Mouse (Mus musculus) G1E (cell line): ENCODE data around the gene Zfp648. TPM values are rescaled to one million over a fixed set of nuclear protein-coding genes. Genes with fewer than 3 reads are reported as not detected.

Experiments
- ATAC-seq: 2 replicates; pipeline ENCODE4 v1.8.0; 2016; ENCODE audit warnings: mild to moderate bottlenecking; ENCODE audit not compliant: insufficient number of reproducible peaks, poor library complexity, low FRiP score, severe bottlenecking; ENCODE audit errors: extremely low read depth
- DNase-seq: peaks from one replicate; pipeline ENCODE4 v3.0.0; 2012; ENCODE audit warnings: low spot score
- H3K27me3 ChIP-seq: 2 replicates; pipeline ENCODE4 v1.6.1; 2012; ENCODE audit warnings: mild to moderate bottlenecking, low read length, inconsistent platforms; ENCODE audit not compliant: insufficient read depth
- H3K36me3 ChIP-seq: replicated peaks from 2 replicates; pipeline ENCODE3; 2012; ENCODE audit warnings: mild to moderate bottlenecking, inconsistent platforms
- H3K4me1 ChIP-seq: 2 replicates; pipeline ENCODE4 v1.6.1; 2012; ENCODE audit warnings: low read depth, low read length, inconsistent platforms, mixed read lengths; ENCODE audit not compliant: insufficient read depth
- H3K4me3 ChIP-seq: 2 replicates; pipeline ENCODE4 v1.5.1; 2012; ENCODE audit warnings: low read depth, mild to moderate bottlenecking, inconsistent platforms, low read length, moderate library complexity, mixed read lengths
- H3K9me3 ChIP-seq: replicated peaks from 2 replicates; pipeline ENCODE4 v1.6.1; 2012; ENCODE audit warnings: inconsistent platforms
- CTCF ChIP-seq: IDR thresholded peaks from 2 replicates; pipeline ENCODE4 v1.5.1; 2012; ENCODE audit warnings: low read depth, low read length, inconsistent platforms, mixed read lengths
- GATA1 ChIP-seq: IDR thresholded peaks from 2 replicates; pipeline ENCODE4 v1.6.1; 2012; ENCODE audit warnings: borderline replicate concordance, low read length, inconsistent platforms, mixed read lengths
- GATA2 ChIP-seq: IDR thresholded peaks from 2 replicates; pipeline ENCODE4 v1.6.1; 2012; ENCODE audit warnings: low read depth, low read length, inconsistent platforms, borderline replicate concordance
- POLR2AphosphoS5 ChIP-seq: IDR thresholded peaks from 2 replicates; pipeline ENCODE4 v1.6.1; 2012; ENCODE audit warnings: low read depth, low read length, inconsistent platforms; ENCODE audit not compliant: insufficient replicate concordance
- TAL1 ChIP-seq: conservative IDR thresholded peaks from 2 replicates; pipeline ENCODE4 v1.6.1; 2012; ENCODE audit warnings: low read depth, low read length, inconsistent platforms, mixed read lengths
- polyA plus RNA-seq: library from polyadenylated mRNA; stranded (reverse); fragments of >175 nt; gene quantifications from 2 replicates; pipeline ENCODE4 v1.2.3, GENCODE M21; 2012
- total RNA-seq, 2 experiments: library from RNA; stranded (forward) in 1 of 2; stranded (reverse) in 1 of 2; fragments of 200-1000 nt in 1 of 2; fragments of >200 nt in 1 of 2; fragmentation: Nextera tagmentation in 1 of 2; gene quantifications; 2 replicates each; pipeline ENCODE4 v1.2.3; 2014 to 2017

Zfp648 gene
- total and polyA plus RNA-seq, 3 experiments, result 0.05 TPM; not detected in 2

DNA sequence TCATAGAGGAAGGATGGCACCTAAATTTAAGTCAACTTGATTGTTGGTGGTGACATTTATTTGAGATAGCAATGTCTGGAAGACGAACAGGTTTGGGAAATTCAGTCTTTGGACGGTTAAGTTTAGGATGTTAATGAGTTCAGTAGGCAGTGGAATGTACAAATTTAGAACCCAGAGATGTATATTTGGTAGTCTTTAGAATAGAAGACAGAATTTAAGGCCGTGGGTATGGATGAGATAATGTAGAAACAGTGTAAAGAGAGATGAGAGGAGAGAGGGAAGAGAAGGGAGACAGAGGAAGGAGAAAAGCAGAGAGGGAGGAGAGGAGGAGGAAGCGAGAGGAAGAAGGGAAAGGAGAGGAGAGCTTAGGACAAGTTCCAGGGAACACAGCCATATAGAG lies 12.8 kb upstream of the Zfp648 start:
- Histone ChIP-seq H3K4me3 (no peak overlapping the region), H3K27me3 (no peaks in the 10 kb centered on the region), H3K36me3 (no peaks in the 10 kb centered on the region), H3K9me3 (peaks cover 15% of the 10 kb centered on the region), H3K4me1 (no peaks in the 10 kb centered on the region)
- TF ChIP-seq TAL1 (no peak), GATA1 (no peak), CTCF (no peak)
- DNase-seq (no peak), ATAC-seq (no peak)

DNA sequence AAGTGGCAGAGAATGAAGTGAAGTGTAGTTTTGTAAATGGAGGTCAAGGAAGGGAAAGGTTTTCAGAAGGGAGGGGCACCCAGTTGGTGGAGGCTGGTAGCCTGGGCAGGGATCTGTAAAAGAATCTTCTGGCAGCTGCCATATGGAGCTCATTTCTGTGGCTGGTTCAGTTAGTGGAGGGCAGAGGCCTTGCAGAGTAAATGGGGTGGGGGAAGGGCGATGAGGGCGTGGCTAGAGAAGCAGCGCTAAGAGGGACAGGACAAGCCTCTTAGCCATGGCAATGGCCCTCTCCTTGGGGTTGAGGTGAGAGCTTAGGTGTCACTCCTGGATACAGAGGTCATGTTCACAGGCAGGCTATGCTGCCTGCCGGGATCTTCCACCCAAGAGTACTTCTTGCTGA lies 12.4 kb upstream of the Zfp648 start:
- H3K4me3 ChIP-seq, result no peak overlapping the region
- no peak for ATAC-seq
- DNase-seq, result no peak
- H3K27me3 ChIP-seq, result no peaks in the 10 kb centered on the region
- no peaks in the 10 kb centered on the region for H3K4me1 ChIP-seq
- H3K9me3 ChIP-seq, result peaks cover 18% of the 10 kb centered on the region
- TF ChIP-seq GATA1 (no peak), GATA2 (no peak), TAL1 (no peak), CTCF (no peak), POLR2AphosphoS5 (no peak)
- H3K36me3 ChIP-seq, result no peaks in the 10 kb centered on the region

DNA sequence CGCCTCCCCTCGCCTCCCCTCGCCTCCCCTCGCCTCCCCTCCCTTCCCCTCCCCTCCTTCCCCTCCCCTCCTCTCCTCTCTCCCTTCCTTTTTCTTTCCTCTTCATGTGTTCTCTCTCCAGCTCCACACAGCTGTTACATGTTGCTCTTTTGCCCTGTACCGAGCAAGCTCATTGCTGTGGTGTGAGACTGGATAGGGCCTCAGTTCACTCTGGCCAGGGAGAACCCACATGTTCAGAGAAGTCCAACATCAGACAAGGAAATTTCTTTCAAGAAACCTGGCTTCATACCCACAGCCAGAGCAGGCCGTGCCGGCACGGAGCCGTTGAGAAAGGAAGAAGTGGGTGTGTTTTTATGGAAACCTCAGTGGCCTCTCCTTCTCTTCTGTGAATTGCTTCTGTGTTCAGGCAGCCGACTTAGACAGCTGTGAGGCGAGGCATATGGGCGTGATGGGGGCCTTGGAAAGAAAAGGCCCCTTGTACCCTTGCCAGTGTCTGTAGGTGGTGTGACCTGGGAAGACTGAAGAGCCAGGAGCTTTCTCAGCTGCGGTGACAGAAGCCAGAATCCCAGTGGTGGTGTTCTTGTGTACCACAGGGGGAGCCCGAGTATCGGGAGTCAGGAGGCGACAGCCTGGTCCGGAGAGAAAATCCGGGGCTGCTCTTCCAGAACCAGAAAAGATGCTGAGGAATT lies 11.0 kb upstream of the Zfp648 start:
- ATAC-seq (no peak), DNase-seq (no peak)
- Histone ChIP-seq H3K4me3 (no peak overlapping the region), H3K27me3 (no peaks in the 10 kb centered on the region), H3K4me1 (no peaks in the 10 kb centered on the region), H3K9me3 (peaks cover 21% of the 10 kb centered on the region), H3K36me3 (no peaks in the 10 kb centered on the region)
- TF ChIP-seq POLR2AphosphoS5, result no peak
- no peak for TF ChIP-seq TAL1
- no peak for TF ChIP-seq GATA1
- TF ChIP-seq CTCF, result no peak
- TF ChIP-seq GATA2, result no peak

DNA sequence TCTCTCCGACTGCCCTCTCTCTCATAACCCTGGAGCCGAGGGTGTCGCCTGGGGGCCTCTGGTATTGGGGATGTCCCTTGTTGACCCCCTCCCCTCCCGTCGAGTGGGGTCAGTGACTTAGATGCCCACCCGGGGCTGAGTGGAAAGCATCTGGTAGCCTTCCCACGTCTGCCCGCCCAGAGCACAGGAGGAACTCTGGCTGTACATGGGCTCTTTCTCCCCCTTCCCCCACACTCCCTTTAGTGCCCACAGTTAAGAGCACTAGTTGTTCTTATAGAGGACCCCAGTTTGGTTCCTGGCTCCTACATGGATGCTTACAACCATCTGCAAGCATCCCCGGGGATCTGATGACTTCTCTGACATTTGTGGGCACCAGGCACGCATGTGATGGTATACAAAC lies 2.1 kb upstream of the Zfp648 start:
- no peak for ATAC-seq
- no peak for TF ChIP-seq POLR2AphosphoS5

DNA sequence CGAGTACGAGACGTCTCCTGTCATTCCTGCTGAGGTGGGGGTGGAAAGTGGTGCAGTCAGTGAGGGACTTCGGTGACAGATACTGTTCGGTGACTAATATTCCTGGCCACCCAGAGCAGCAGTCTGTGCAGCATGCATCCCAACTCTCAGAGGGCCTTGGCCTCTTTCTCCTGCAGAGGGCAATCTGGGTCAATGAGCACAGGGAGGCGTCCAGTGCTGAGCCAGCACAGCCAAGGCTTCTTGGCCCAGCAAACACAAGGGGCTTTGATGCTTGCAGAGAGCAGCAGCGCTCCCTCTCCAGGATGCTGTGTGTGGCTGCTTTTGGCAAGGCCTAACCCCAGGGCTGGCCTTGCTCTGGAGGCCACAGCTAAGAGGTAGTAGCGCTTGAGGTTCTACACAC lies 1.6 kb downstream of the Zfp648 start:
- DNase-seq, result no peak
- no peaks in the 10 kb centered on the region for H3K4me1 ChIP-seq
- H3K27me3 ChIP-seq, result no peaks in the 10 kb centered on the region; the same call in 1 of the 2 replicates
- no peak for TF ChIP-seq POLR2AphosphoS5
- no peak for ATAC-seq
- H3K4me3 ChIP-seq, result no peak overlapping the region
- H3K36me3 ChIP-seq, result no peaks in the 10 kb centered on the region
- peaks cover 43% of the 10 kb centered on the region for H3K9me3 ChIP-seq

More for the DNA sequence above, 2.1 kb upstream of the Zfp648 start:
- H3K4me1 ChIP-seq, result no peaks in the 10 kb centered on the region
- H3K4me3 ChIP-seq, result no peak overlapping the region
- H3K9me3 ChIP-seq, result peaks cover 29% of the 10 kb centered on the region
- no peaks in the 10 kb centered on the region for H3K36me3 ChIP-seq
- DNase-seq, result no peak
- H3K27me3 ChIP-seq, result no peaks in the 10 kb centered on the region

DNA sequence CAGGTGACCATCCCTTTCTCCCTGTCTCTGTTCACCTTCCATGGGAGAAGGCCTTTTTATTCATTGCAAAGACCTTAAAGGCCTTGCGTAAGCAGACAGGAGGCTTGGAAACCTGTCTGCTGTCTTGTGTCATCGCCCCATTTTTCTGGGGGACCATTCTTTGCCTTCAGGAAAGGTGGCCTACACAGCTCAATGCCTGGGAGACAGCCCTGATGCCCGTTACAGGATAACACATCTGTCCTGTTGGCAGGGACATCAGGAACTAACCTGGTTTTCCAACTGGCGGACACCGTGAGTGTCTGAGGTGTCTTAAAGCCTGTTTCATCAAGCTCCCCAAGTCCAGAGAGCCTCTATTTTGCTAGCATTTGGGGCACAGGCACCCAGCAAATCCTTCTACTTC lies 2.4 kb downstream of the Zfp648 start:
- TF ChIP-seq GATA2, result no peak
- no peaks in the 10 kb centered on the region for H3K4me1 ChIP-seq
- peaks cover 43% of the 10 kb centered on the region for H3K9me3 ChIP-seq
- H3K36me3 ChIP-seq, result no peaks in the 10 kb centered on the region
- no peak for ATAC-seq
- H3K27me3 ChIP-seq, result no peaks in the 10 kb centered on the region; the same call in 1 of the 2 replicates
- no peak for DNase-seq
- H3K4me3 ChIP-seq, result no peak overlapping the region

DNA sequence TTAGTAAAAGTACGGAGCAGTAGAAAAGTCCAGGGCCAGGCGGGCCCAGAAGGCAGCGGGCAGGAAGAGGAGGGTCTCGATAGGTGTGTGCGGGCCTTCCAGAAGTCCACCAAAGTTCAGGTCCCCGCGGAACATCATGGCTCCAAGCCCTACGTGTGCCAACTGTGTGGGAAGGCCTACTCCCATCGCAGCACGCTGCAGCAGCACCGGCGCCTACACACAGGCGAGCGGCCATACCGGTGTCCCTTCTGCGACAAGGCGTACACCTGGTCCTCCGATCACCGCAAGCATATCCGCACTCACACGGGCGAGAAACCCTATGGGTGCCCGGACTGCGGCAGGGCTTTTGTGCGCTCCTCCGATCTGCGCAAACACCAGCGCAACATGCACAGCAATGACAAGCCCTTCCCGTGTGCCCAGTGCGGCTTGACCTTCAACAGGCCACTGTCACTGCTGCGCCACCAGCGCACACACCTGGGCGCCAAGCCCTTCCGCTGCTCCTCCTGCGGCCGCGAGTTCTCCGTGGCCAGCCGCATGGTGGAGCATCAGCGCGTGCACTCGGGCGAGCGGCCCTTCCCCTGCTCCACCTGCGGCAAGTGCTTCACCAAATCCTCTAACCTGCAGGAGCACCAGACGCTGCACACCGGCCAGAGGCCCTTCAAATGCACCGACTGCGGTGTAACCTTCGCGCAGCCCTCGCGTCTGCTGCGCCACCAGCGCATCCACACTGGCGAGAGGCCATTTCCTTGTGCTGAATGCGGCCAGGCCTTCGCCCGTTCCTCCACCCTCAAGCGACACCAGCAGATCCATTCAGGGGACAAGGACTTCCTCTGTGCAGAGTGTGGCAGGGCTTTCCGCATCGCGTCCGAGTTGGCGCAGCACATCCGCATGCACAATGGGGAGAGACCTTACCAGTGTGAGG lies 3.9 kb downstream of the Zfp648 start:
- H3K27me3 ChIP-seq, result no peaks in the 10 kb centered on the region; the same call in 1 of the 2 replicates
- TF ChIP-seq CTCF, result no peak
- TF ChIP-seq GATA1, result no peak
- no peak for TF ChIP-seq TAL1
- TF ChIP-seq GATA2, result no peak
- no peak for TF ChIP-seq POLR2AphosphoS5
- H3K4me3 ChIP-seq, result peak overlapping the region; percentile 10; the same call in 1 of the 2 replicates
- DNase-seq (no peak), ATAC-seq (no peak)
- H3K9me3 ChIP-seq, result peaks cover 39% of the 10 kb centered on the region
- H3K36me3 ChIP-seq, result no peaks in the 10 kb centered on the region
- H3K4me1 ChIP-seq, result no peaks in the 10 kb centered on the region
